Mouse (Mus musculus) kidney, embryonic 14.5 days (tissue): ENCODE measurements around the gene Nfkbib. TPM values are rescaled to one million over a fixed set of nuclear protein-coding genes. Genes with fewer than 3 reads are reported as not detected.

Experiments
- ATAC-seq: fragments of 200-750 bp; cut with Nextera tagmentation; 2 replicates; pipeline ENCODE4 v1.8.0; 2017; ENCODE audit warnings: moderate number of reproducible peaks, mild to moderate bottlenecking, moderate TSS enrichment, moderate library complexity; ENCODE audit not compliant: low FRiP score, low TSS enrichment
- H3K27ac ChIP-seq: fragments of 300-500 bp; sonication (generic); 2 replicates; pipeline ENCODE4 v1.5.1; 2014; ENCODE audit warnings: low read depth, mild to moderate bottlenecking, low read length, moderate library complexity, mixed read lengths
- H3K27me3 ChIP-seq: fragments of 300-500 bp; sonication (generic); 2 replicates; pipeline ENCODE4 v1.6.1; 2014; ENCODE audit warnings: mild to moderate bottlenecking, low read length; ENCODE audit not compliant: control insufficient read depth, insufficient read depth
- H3K36me3 ChIP-seq: fragments of 300-500 bp; sonication (generic); 2 replicates; pipeline ENCODE4 v1.6.1; 2014; ENCODE audit warnings: low read length, mixed read lengths; ENCODE audit not compliant: control insufficient read depth, insufficient read depth
- H3K4me1 ChIP-seq: fragments of 300-500 bp; sonication (generic); 2 replicates; pipeline ENCODE4 v1.6.1; 2014; ENCODE audit warnings: low read length, mixed read lengths; ENCODE audit not compliant: control insufficient read depth, insufficient read depth
- H3K4me2 ChIP-seq: fragments of 300-500 bp; sonication (generic); replicated peaks from 2 replicates; pipeline ENCODE4 v1.6.1; 2014; ENCODE audit warnings: low read depth, mild to moderate bottlenecking, low read length
- H3K4me3 ChIP-seq: fragments of 300-500 bp; sonication (generic); 2 replicates; pipeline ENCODE4 v1.5.1; 2014; ENCODE audit warnings: mild to moderate bottlenecking, low read length
- H3K9ac ChIP-seq: fragments of 300-500 bp; sonication (generic); 2 replicates; pipeline ENCODE4 v1.6.1; 2014; ENCODE audit warnings: low read depth, mild to moderate bottlenecking, low read length, moderate library complexity
- H3K9me3 ChIP-seq: fragments of 300-500 bp; sonication (generic); 2 replicates; pipeline ENCODE4 v1.6.1; 2016; ENCODE audit warnings: low read length; ENCODE audit not compliant: control insufficient read depth
- WGBS: fragments of 180-500 bp; shearing (Covaris S2); extraction: QIAGEN DNeasy Blood & Tissue Kit; methylation state at CpG from one replicate; pipeline ENCODE4 v1.1.7; 2014; 5-methylcytosine and 5-hydroxymethylcytosine counted together
- polyA plus RNA-seq: library from polyadenylated mRNA; unstranded; fragments of >200 nt; fragmentation: Nextera tagmentation; extraction: Ambion mirVana; gene quantifications from 2 replicates; pipeline ENCODE4 v1.2.1, GENCODE M21; 2014

Gene Nfkbib
- polyA plus RNA-seq, 1 experiment from 2014 or later = 43.9 TPM

DNA sequence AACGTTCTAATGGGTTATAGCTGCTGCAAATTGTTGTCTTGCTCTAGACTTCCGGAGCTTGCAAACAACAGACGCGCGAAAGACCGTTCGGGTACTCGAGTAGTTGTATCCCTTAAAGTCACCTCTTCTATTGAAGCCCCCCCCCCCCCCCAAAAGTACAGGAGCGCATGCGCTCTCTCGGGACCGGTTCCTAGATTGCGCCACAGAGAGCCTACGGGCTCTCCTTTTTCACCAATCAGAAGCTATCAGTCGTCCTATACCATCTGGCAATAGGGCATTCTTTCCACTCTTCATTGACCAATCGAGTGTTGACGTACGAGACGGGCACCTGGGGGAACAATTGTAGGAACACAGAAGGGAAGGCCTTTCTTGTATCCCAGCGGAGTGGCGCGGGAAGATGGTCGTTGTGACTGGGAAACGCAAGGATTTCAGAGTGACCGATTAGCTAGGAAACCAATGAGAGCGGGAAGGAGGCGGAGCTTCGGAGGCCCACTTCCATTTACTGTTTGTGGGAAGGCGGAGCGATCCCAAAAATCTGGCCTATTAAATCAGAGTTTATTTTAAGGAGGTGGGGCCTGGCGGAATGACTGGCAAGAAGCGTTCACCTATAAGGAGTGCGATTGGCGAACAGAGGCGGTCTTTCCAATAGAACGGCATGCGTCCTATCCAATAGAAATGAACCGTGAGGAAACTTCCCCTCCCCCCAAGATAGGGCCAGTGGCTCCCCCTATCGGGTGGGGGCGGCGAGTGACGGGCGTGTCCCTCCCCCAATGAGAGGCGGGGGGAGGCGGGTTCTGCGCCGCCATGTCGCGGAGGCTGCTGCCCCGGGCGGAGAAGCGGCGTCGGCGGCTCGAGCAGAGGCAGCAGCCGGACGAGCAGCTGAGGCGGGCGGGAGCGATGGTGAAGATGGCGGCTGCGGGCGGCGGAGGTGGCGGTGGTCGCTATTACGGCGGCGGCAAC is 43.1 kb upstream of the Nfkbib start:
- Histone ChIP-seq H3K27me3 (no peaks in the 10 kb centered on the region), H3K4me2 (peak overlapping the region; percentile 79), H3K27ac (peak overlapping the region; percentile 100), H3K36me3 (peaks cover 37% of the 10 kb centered on the region), H3K4me3 (peak overlapping the region; percentile 91), H3K9ac (peak overlapping the region; percentile 99), H3K9me3 (no peaks in the 10 kb centered on the region), H3K4me1 (peaks cover 38% of the 10 kb centered on the region)
- peak; percentile 91 for ATAC-seq
- WGBS = under 1% methylated on average over 69 of the region's 70 CpGs

DNA sequence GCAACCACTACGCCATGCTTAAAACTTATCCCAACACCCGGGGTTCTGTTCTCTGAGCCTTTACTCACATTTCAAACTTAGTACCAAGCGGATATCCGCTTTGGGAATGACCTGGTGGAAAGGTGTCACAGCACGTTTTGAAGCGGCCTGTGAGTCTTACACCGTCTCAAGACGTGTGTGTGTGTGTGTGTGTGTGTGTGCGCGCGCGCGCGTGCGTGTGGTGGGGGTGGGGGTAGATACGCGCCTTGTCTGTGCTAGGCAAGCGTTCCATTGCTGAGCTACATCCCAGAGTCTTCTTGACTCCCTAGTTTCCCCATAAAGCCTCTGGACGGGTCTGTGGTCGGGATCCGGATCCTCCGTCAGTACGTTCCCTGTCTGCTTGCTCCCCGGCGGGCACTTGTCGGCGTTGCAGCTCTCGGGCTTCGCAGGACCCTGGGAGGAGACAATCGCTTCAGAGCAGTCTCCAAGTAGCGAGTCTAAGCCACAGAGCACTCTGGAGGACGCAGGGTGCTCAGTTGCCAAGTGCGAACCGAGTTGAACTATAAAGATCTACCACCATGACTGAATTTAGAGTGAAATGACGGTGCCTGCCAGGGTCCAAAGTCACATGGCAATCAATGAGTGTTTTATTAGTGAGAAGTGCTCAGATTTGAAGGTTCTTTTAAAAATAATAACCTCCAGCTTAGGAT is 42.2 kb upstream of the Nfkbib start:
- peaks cover 28% of the 10 kb centered on the region for H3K36me3 ChIP-seq
- H3K27ac ChIP-seq = peak overlapping the region; percentile 100
- no peaks in the 10 kb centered on the region for H3K9me3 ChIP-seq
- peak overlapping the region; percentile 80 for H3K4me3 ChIP-seq
- no peaks in the 10 kb centered on the region for H3K27me3 ChIP-seq
- peak overlapping the region; percentile 79 for H3K4me2 ChIP-seq
- peak overlapping the region; percentile 93 for H3K9ac ChIP-seq
- ATAC-seq = peak; percentile 9
- H3K4me1 ChIP-seq = peaks cover 32% of the 10 kb centered on the region
- WGBS = under 1% methylated on average over 35 of the region's 35 CpGs

DNA sequence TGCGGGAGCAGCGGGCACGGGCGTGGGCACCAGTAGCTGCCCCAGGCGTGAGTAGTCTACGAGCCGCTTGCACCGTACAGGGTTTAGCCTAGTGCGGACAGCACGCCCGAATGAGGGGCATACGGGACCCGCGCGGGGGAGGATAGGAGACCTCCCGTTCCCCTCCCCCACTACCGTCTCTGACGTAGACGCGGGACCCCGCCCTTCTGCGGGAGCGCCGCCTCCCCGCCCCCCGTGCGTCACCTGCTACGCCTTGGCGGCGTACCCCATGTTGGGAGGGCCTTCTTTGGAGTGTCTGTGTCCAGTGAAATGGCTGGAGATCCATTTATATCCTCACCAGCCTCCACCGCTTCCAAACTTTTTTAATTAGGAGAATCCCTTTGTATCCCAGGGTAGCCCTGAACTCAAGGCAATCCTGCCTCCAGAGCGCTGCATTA is 41.7 kb upstream of the Nfkbib start:
- H3K27ac ChIP-seq = peak overlapping the region; percentile 100
- ATAC-seq = peak; percentile 75
- peak overlapping the region; percentile 93 for H3K9ac ChIP-seq
- no peaks in the 10 kb centered on the region for H3K9me3 ChIP-seq
- H3K4me1 ChIP-seq = peaks cover 31% of the 10 kb centered on the region
- peak overlapping the region; percentile 79 for H3K4me2 ChIP-seq
- H3K27me3 ChIP-seq = no peaks in the 10 kb centered on the region
- H3K36me3 ChIP-seq = peaks cover 23% of the 10 kb centered on the region
- peak overlapping the region; percentile 80 for H3K4me3 ChIP-seq
- under 1% methylated on average over 30 of the region's 32 CpGs for WGBS

- Histone ChIP-seq H3K4me1 (peaks cover 31% of the 10 kb centered on the region), H3K4me2 (peak within 1 kb of the TSS; percentile 79), H3K4me3 (peak within 1 kb of the TSS; percentile 80), H3K9me3 (no peaks in the 10 kb centered on the region), H3K27me3 (no peaks in the 10 kb centered on the region), H3K9ac (peak within 1 kb of the TSS; percentile 93), H3K36me3 (peaks cover 17% of the 10 kb centered on the region), H3K27ac (peak within 1 kb of the TSS; percentile 100)
- 3% methylated on average over 35 of the region's 35 CpGs for WGBS
- ATAC-seq = peak; percentile 18
These were observed 41.1 kb upstream of the Nfkbib start, which contains the start of gene Hnrnpl for GRCm38 (mm10) chr7:28808221-28808941. Hnrnpl (plus strand) TSS chr7:28808541.

GRCm38 (mm10) chr7:28807641-28808220 is 40.4 kb upstream of the Nfkbib start:
- H3K27me3 ChIP-seq = no peaks in the 10 kb centered on the region
- peak overlapping the region; percentile 93; the same call in 1 of the 2 replicates for H3K9ac ChIP-seq
- peak overlapping the region; percentile 100 for H3K27ac ChIP-seq
- H3K9me3 ChIP-seq = no peaks in the 10 kb centered on the region
- H3K4me3 ChIP-seq = peak overlapping the region; percentile 80
- peaks cover 31% of the 10 kb centered on the region for H3K4me1 ChIP-seq
- H3K36me3 ChIP-seq = peaks cover 10% of the 10 kb centered on the region
- WGBS = 41% methylated on average over 7 of the region's 8 CpGs
- ATAC-seq = no peak
- peak overlapping the region; percentile 79 for H3K4me2 ChIP-seq

DNA sequence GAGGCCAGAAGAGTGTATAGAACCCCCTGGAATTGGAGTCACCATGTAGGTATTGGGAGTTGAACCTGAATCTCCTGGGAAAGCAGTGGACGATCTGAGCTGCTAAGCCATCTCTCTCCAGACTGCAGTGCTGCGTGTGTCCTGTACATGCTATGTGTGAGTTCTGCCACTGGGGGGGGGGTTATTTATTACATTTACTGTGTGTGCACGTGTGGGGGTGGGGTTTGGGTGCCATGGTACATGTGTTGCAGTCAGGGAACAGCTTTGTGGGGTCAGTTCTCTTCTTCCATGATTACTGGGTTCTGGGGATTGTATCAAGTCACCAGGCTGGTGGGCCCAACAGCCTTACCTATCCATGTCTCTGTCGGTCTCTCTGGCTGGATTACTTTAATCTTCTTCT is 39.6 kb upstream of the Nfkbib start:
- ATAC-seq = no peak
- Histone ChIP-seq H3K27me3 (no peaks in the 10 kb centered on the region), H3K9ac (no peak overlapping the region), H3K4me3 (no peak overlapping the region), H3K36me3 (peaks cover 2% of the 10 kb centered on the region; the same call in 1 of the 2 replicates), H3K9me3 (no peaks in the 10 kb centered on the region), H3K4me2 (no peak overlapping the region), H3K4me1 (peaks cover 29% of the 10 kb centered on the region), H3K27ac (no peak overlapping the region)
- 78% methylated on average over 4 of the region's 4 CpGs for WGBS

GRCm38 (mm10) chr7:28803756-28804155 is 36.4 kb upstream of the Nfkbib start:
- H3K9ac ChIP-seq = no peak overlapping the region
- peaks cover 36% of the 10 kb centered on the region for H3K4me1 ChIP-seq
- no peak for ATAC-seq
- peak overlapping the region; percentile 94 for H3K27ac ChIP-seq
- 18% methylated on average over 4 of the region's 4 CpGs for WGBS
- no peak overlapping the region; the same call in 1 of the 2 replicates for H3K4me2 ChIP-seq
- no peaks in the 10 kb centered on the region for H3K27me3 ChIP-seq
- H3K9me3 ChIP-seq = no peaks in the 10 kb centered on the region
- no peak overlapping the region for H3K4me3 ChIP-seq
- H3K36me3 ChIP-seq = no peaks in the 10 kb centered on the region

- H3K9ac ChIP-seq = peak overlapping the region; percentile 31
- no peak overlapping the region for H3K4me3 ChIP-seq
- H3K36me3 ChIP-seq = no peaks in the 10 kb centered on the region
- no peaks in the 10 kb centered on the region for H3K9me3 ChIP-seq
- H3K27me3 ChIP-seq = no peaks in the 10 kb centered on the region
- peak overlapping the region; percentile 26 for H3K4me2 ChIP-seq
- peak overlapping the region; percentile 94 for H3K27ac ChIP-seq
- peaks cover 32% of the 10 kb centered on the region for H3K4me1 ChIP-seq
- ATAC-seq = peak; percentile 74
- 6% methylated on average over 10 of the region's 10 CpGs for WGBS
These were observed 35.7 kb upstream of the Nfkbib start for GRCm38 (mm10) chr7:28802846-28803588.
